Mouse (Mus musculus) gastrocnemius, postnatal 14 days (tissue): ENCODE data around the gene Ocel1. TPM values are rescaled to one million over a fixed set of nuclear protein-coding genes. Genes with fewer than 3 reads are reported as not detected.

Experiments
- total RNA-seq, 2 experiments: library from RNA; stranded (reverse); gene quantifications; 2 replicates each; pipeline ENCODE4 v1.2.3; 2021

Gene Ocel1
- total RNA-seq, 2 experiments from 2014 or later: 5.9 to 7.5 TPM

Other genes starting within 250 kb of the Ocel1 start
- gene Myo9b, start 98.6 kb upstream of the Ocel1 start, total RNA-seq: 10 to 100 TPM; 12.7 to 15.0 TPM
- gene Haus8, start 98.4 kb upstream of the Ocel1 start, total RNA-seq: 1 to 10 TPM; 6.4 to 8.2 TPM
- 10 to 100 TPM; 96.4 to 100.0 TPM for gene Use1, start 4.5 kb upstream of the Ocel1 start, total RNA-seq
- gene Nr2f6, start 10.7 kb downstream of the Ocel1 start, total RNA-seq: 10 to 100 TPM; 16.0 to 21.5 TPM
- 10 to 100 TPM; 11.0 to 12.9 TPM for gene Ushbp1, start 24.5 kb downstream of the Ocel1 start, total RNA-seq
- 10 to 100 TPM; 61.3 to 66.5 TPM for gene Babam1, start 25.6 kb downstream of the Ocel1 start, total RNA-seq
- under 1 TPM; 0.78 to 0.86 TPM for gene Ankle1, start 34.7 kb downstream of the Ocel1 start, total RNA-seq
- 10 to 100 TPM; 22.8 to 27.6 TPM for gene Abhd8, start 92.4 kb downstream of the Ocel1 start, total RNA-seq
- 10 to 100 TPM; 44.0 to 45.2 TPM for gene Mrpl34, start 93.7 kb downstream of the Ocel1 start, total RNA-seq
- gene Dda1, start 97.9 kb downstream of the Ocel1 start, total RNA-seq: 10 to 100 TPM; 28.3 to 31.8 TPM
- gene Ano8, start 114.7 kb downstream of the Ocel1 start, total RNA-seq: 10 to 100 TPM; 14.4 to 16.2 TPM
- gene Gtpbp3, start 116.8 kb downstream of the Ocel1 start, total RNA-seq: 1 to 10 TPM; 7.5 to 8.5 TPM
- 10 to 100 TPM in 1 of 2 experiments, 1 to 10 TPM in 1; 7.7 to 11.7 TPM for gene Plvap, start 140.5 kb downstream of the Ocel1 start, total RNA-seq
- gene Ccdc194, start 154.4 kb downstream of the Ocel1 start, total RNA-seq: under 1 TPM in 1 of 2 experiments, not detected in 1; 0.33 TPM
- gene Bst2, start 166.2 kb downstream of the Ocel1 start, total RNA-seq: 1 to 10 TPM; 8.6 to 9.3 TPM
- 10 to 100 TPM; 20.4 to 20.6 TPM for gene Mvb12a, start 171.6 kb downstream of the Ocel1 start, total RNA-seq
- under 1 TPM in 1 of 2 experiments, not detected in 1; 0.21 TPM for gene Tmem221, start 187.6 kb downstream of the Ocel1 start, total RNA-seq
- gene Nxnl1, start 195.3 kb downstream of the Ocel1 start, total RNA-seq: under 1 TPM in 1 of 2 experiments, not detected in 1; 0.18 TPM
- gene Slc27a1, start 197.6 kb downstream of the Ocel1 start, total RNA-seq: 10 to 100 TPM; 29.9 to 50.8 TPM
- gene Pgls, start 220.9 kb downstream of the Ocel1 start, total RNA-seq: 10 to 100 TPM; 40.5 to 43.3 TPM
- under 1 TPM; 0.59 to 0.82 TPM for gene Fam129c, start 226.3 kb downstream of the Ocel1 start, total RNA-seq
- gene Colgalt1, start 239.7 kb downstream of the Ocel1 start, total RNA-seq: 10 to 100 TPM; 35.6 to 39.3 TPM